Mouse (Mus musculus): ENCODE measurements around the gene Ncf4.
"Not testable (repeated sequence)": the region's sequence is repeated elsewhere in the genome, so short reads cannot be mapped to it uniquely, and the experiment has no call there.

- TF ChIP-seq GATA1, TAL1 (IDR thresholded peaks at IDR 0.05; ENCODE audit: low read length): not testable (repeated sequence)
Observed at GRCm38 (mm10) chr15:78293228-78293627, 48.6 kb downstream of the Ncf4 start.

Measured in erythroblast, embryonic 14.5 days (primary cell).